In genomic region chr10:62599311-62599710, GRCm38 (mm10) we compare ENCODE assay signal across 3 mouse cellular contexts.
A peak's percentile ranks its signal among the peaks of the same experiment; 100 is the strongest.
TF ChIP-seq lines count a peak whose summit lies in the region.

No protein-coding gene starts in this region.

TF ChIP-seq in CH12.LX, 34 proteins besides CTCF, POLR2A, EP300 and RAD21:
- TF ChIP-seq ZNF384 (IDR thresholded peaks at IDR 0.05; ENCODE audit: low read depth, low read length) = peak; percentile 35; the same call in 1 of the 2 replicates

TF ChIP-seq in ES-E14, 5 proteins besides CTCF, POLR2A, EP300 and RAD21:
- TF ChIP-seq ZNF384 (IDR thresholded peaks at IDR 0.05; ENCODE audit: low read depth, low read length) = peak; percentile 87

TF ChIP-seq in MEL, 35 proteins besides CTCF, POLR2A, EP300 and RAD21:
- TF ChIP-seq ZNF384 (IDR thresholded peaks at IDR 0.05; ENCODE audit: low read depth, low read length) = peak; percentile 56
